Mouse (Mus musculus) brain, embryonic 14.5 days (tissue): ENCODE results near the gene Ost4.

Experiments
- CTCF ChIP-seq: fragments of 200-500 bp; IDR thresholded peaks from 2 replicates; pipeline ENCODE4 v1.5.1; 2012; ENCODE audit warnings: inconsistent platforms, mild to moderate bottlenecking, moderate library complexity, borderline replicate concordance; ENCODE audit not compliant: insufficient read depth, insufficient read length; ENCODE audit errors: extremely low read depth
- POLR2A ChIP-seq: fragments of 200-500 bp; IDR thresholded peaks from 2 replicates; pipeline ENCODE4 v1.6.1; 2012; ENCODE audit warnings: mild to moderate bottlenecking, inconsistent platforms, borderline replicate concordance; ENCODE audit not compliant: poor library complexity, insufficient read depth, insufficient read length, severe bottlenecking; ENCODE audit errors: extremely low read depth

- no peak for TF ChIP-seq POLR2A
- no peak for TF ChIP-seq CTCF
Observed at GRCm38 (mm10) chr5:30927945-30928529, 20.4 kb upstream of the Ost4 start.
